Mouse (Mus musculus): ENCODE data around the gene Wif1. TPM values are rescaled to one million over a fixed set of nuclear protein-coding genes. Genes with fewer than 3 reads are reported as not detected.

Wif1 gene
- polyA plus RNA-seq, 1 experiment from 2014 or later, result 5.0 TPM

- Histone ChIP-seq H3K9me3 (no peaks in the 10 kb centered on the region), H3K9ac (no peak overlapping the region), H3K4me1 (replicated peaks) (no peaks in the 10 kb centered on the region), H3K27me3 (no peaks in the 10 kb centered on the region), H3K4me2 (no peak overlapping the region), H3K36me3 (no peaks in the 10 kb centered on the region), H3K4me3 (no peak overlapping the region), H3K27ac (replicated peaks) (no peak overlapping the region)
- WGBS, result 66% methylated on average over 10 of the region's 10 CpGs
- ATAC-seq (ENCODE audit: low read depth), result no peak
These were observed 49.8 kb downstream of the Wif1 start for GRCm38 (mm10) chr10:121083512-121083911.

- no peaks in the 10 kb centered on the region for H3K27me3 ChIP-seq
- H3K27ac ChIP-seq (replicated peaks), result no peak overlapping the region
- no peak overlapping the region for H3K4me3 ChIP-seq
- H3K4me2 ChIP-seq, result no peak overlapping the region
- WGBS, result 84% methylated on average over 5 of the region's 5 CpGs
- H3K9me3 ChIP-seq, result no peaks in the 10 kb centered on the region
- no peak overlapping the region for H3K9ac ChIP-seq
- H3K4me1 ChIP-seq (replicated peaks), result peaks cover 5% of the 10 kb centered on the region; the same call in 1 of the 2 replicates
- no peak for ATAC-seq (ENCODE audit: low read depth)
- H3K36me3 ChIP-seq, result no peaks in the 10 kb centered on the region
These were observed 54.9 kb downstream of the Wif1 start for GRCm38 (mm10) chr10:121088679-121089078.

GRCm38 (mm10) chr10:121089312-121089711 is 55.6 kb downstream of the Wif1 start:
- H3K4me2 ChIP-seq, result peak overlapping the region; percentile 7; the same call in 1 of the 2 replicates
- no peaks in the 10 kb centered on the region for H3K36me3 ChIP-seq
- WGBS, result 7% methylated on average over 6 of the region's 6 CpGs
- H3K4me3 ChIP-seq, result no peak overlapping the region
- ATAC-seq (ENCODE audit: low read depth), result no peak
- no peak overlapping the region for H3K9ac ChIP-seq
- H3K9me3 ChIP-seq, result no peaks in the 10 kb centered on the region
- H3K4me1 ChIP-seq (replicated peaks), result peaks cover 5% of the 10 kb centered on the region; the same call in 1 of the 2 replicates
- no peaks in the 10 kb centered on the region for H3K27me3 ChIP-seq
- no peak overlapping the region for H3K27ac ChIP-seq (replicated peaks)

GRCm38 (mm10) chr10:121090006-121090405 is 56.2 kb downstream of the Wif1 start:
- WGBS, result 27% methylated on average over 8 of the region's 8 CpGs
- no peak for ATAC-seq (ENCODE audit: low read depth)
- no peak overlapping the region; the same call in 1 of the 2 replicates for H3K4me2 ChIP-seq
- H3K9me3 ChIP-seq, result no peaks in the 10 kb centered on the region
- H3K4me1 ChIP-seq (replicated peaks), result peaks cover 5% of the 10 kb centered on the region; the same call in 1 of the 2 replicates
- H3K27me3 ChIP-seq, result no peaks in the 10 kb centered on the region
- no peak overlapping the region for H3K9ac ChIP-seq
- no peaks in the 10 kb centered on the region for H3K36me3 ChIP-seq
- no peak overlapping the region for H3K27ac ChIP-seq (replicated peaks)
- no peak overlapping the region for H3K4me3 ChIP-seq

GRCm38 (mm10) chr10:121095948-121096347 is 62.2 kb downstream of the Wif1 start:
- Histone ChIP-seq H3K4me2 (peak overlapping the region; percentile 37), H3K27me3 (no peaks in the 10 kb centered on the region), H3K36me3 (no peaks in the 10 kb centered on the region), H3K9ac (no peak overlapping the region), H3K4me3 (no peak overlapping the region), H3K4me1 (replicated peaks) (peaks cover 10% of the 10 kb centered on the region), H3K27ac (replicated peaks) (no peak overlapping the region), H3K9me3 (no peaks in the 10 kb centered on the region)
- 31% methylated on average over 12 of the region's 12 CpGs for WGBS
- 0 out of 2 replicates have a peak, but pooled peaks have one; percentile 53 for ATAC-seq (ENCODE audit: low read depth)

GRCm38 (mm10) chr10:121098263-121098662 is 64.5 kb downstream of the Wif1 start:
- 72% methylated on average over 12 of the region's 12 CpGs for WGBS
- Histone ChIP-seq H3K27ac (replicated peaks) (no peak overlapping the region), H3K4me1 (replicated peaks) (peaks cover 10% of the 10 kb centered on the region), H3K4me2 (no peak overlapping the region), H3K9me3 (0 out of 2 replicates have a peak, but pooled peaks cover under 1% of the 10 kb centered on the region), H3K36me3 (no peaks in the 10 kb centered on the region), H3K9ac (no peak overlapping the region), H3K4me3 (no peak overlapping the region), H3K27me3 (no peaks in the 10 kb centered on the region)
- ATAC-seq (ENCODE audit: low read depth), result no peak

- Histone ChIP-seq H3K36me3 (no peaks in the 10 kb centered on the region), H3K4me1 (replicated peaks) (peaks cover 10% of the 10 kb centered on the region), H3K4me2 (no peak overlapping the region), H3K4me3 (no peak overlapping the region), H3K9me3 (peaks cover 9% of the 10 kb centered on the region; the same call in 1 of the 2 replicates), H3K27me3 (no peaks in the 10 kb centered on the region), H3K9ac (no peak overlapping the region), H3K27ac (replicated peaks) (no peak overlapping the region)
- 52% methylated on average over 11 of the region's 11 CpGs for WGBS
- no peak for ATAC-seq (ENCODE audit: low read depth)
These were observed 65.9 kb downstream of the Wif1 start for GRCm38 (mm10) chr10:121099658-121100057.

GRCm38 (mm10) chr10:121116115-121116514 is 82.4 kb downstream of the Wif1 start:
- H3K4me3 ChIP-seq, result no peak overlapping the region
- H3K27me3 ChIP-seq, result no peaks in the 10 kb centered on the region
- H3K9me3 ChIP-seq, result peaks cover 9% of the 10 kb centered on the region; the same call in 1 of the 2 replicates
- no peaks in the 10 kb centered on the region for H3K36me3 ChIP-seq
- no peak overlapping the region for H3K9ac ChIP-seq
- no peak overlapping the region for H3K27ac ChIP-seq (replicated peaks)
- H3K4me2 ChIP-seq, result no peak overlapping the region
- no peak; the same call in 1 of the 2 replicates for ATAC-seq (ENCODE audit: low read depth)
- H3K4me1 ChIP-seq (replicated peaks), result peaks cover 6% of the 10 kb centered on the region; the same call in 1 of the 2 replicates

GRCm38 (mm10) chr10:121116636-121117035 is 82.9 kb downstream of the Wif1 start:
- H3K27ac ChIP-seq (replicated peaks), result no peak overlapping the region
- no peaks in the 10 kb centered on the region for H3K36me3 ChIP-seq
- WGBS, result 36% methylated on average over 4 of the region's 4 CpGs
- H3K4me2 ChIP-seq, result no peak overlapping the region
- H3K4me3 ChIP-seq, result no peak overlapping the region
- H3K4me1 ChIP-seq (replicated peaks), result peaks cover 6% of the 10 kb centered on the region; the same call in 1 of the 2 replicates
- no peaks in the 10 kb centered on the region for H3K27me3 ChIP-seq
- H3K9me3 ChIP-seq, result peaks cover 9% of the 10 kb centered on the region; the same call in 1 of the 2 replicates
- ATAC-seq (ENCODE audit: low read depth), result no peak
- no peak overlapping the region for H3K9ac ChIP-seq

- H3K36me3 ChIP-seq, result no peaks in the 10 kb centered on the region
- H3K4me2 ChIP-seq, result no peak overlapping the region
- H3K4me1 ChIP-seq (replicated peaks), result peaks cover 6% of the 10 kb centered on the region; the same call in 1 of the 2 replicates
- H3K9ac ChIP-seq, result no peak overlapping the region
- H3K4me3 ChIP-seq, result no peak overlapping the region
- H3K27me3 ChIP-seq, result no peaks in the 10 kb centered on the region
- H3K9me3 ChIP-seq, result no peaks in the 10 kb centered on the region
- ATAC-seq (ENCODE audit: low read depth), result no peak
- 92% methylated on average over 6 of the region's 6 CpGs for WGBS
- H3K27ac ChIP-seq (replicated peaks), result no peak overlapping the region
These were observed 87.0 kb downstream of the Wif1 start for GRCm38 (mm10) chr10:121120751-121121150.

GRCm38 (mm10) chr10:121124481-121124880 is 90.7 kb downstream of the Wif1 start:
- Histone ChIP-seq H3K4me3 (no peak overlapping the region), H3K4me2 (no peak overlapping the region), H3K9ac (no peak overlapping the region), H3K27ac (replicated peaks) (no peak overlapping the region), H3K36me3 (no peaks in the 10 kb centered on the region), H3K27me3 (no peaks in the 10 kb centered on the region), H3K4me1 (replicated peaks) (no peaks in the 10 kb centered on the region), H3K9me3 (no peaks in the 10 kb centered on the region)
- no peak for ATAC-seq (ENCODE audit: low read depth)
- 92% methylated on average over 16 of the region's 16 CpGs for WGBS

- Histone ChIP-seq H3K36me3 (no peaks in the 10 kb centered on the region), H3K9ac (no peak overlapping the region), H3K4me2 (no peak overlapping the region), H3K4me3 (no peak overlapping the region), H3K27ac (replicated peaks) (no peak overlapping the region), H3K27me3 (no peaks in the 10 kb centered on the region), H3K4me1 (replicated peaks) (no peaks in the 10 kb centered on the region), H3K9me3 (no peaks in the 10 kb centered on the region)
- ATAC-seq (ENCODE audit: low read depth), result no peak
- 73% methylated on average over 20 of the region's 20 CpGs for WGBS
These were observed 95.5 kb downstream of the Wif1 start for GRCm38 (mm10) chr10:121129000-121129925.

Data from neural tube, embryonic 13.5 days (tissue).